Mouse (Mus musculus) heart, embryonic 11.5 days (tissue): ENCODE measurements at regions not wholly inside any gene's neighbourhood (a gene's known extent, or its start where the extent isn't known, plus 50 kb on each side); places are given as distances from the start of the nearest gene placed in this dataset.

Source experiments
- ATAC-seq: fragments of 200-750 bp; cut with Nextera tagmentation; replicated peaks from 2 replicates; pipeline ENCODE4 v1.8.0; 2017; ENCODE audit warnings: moderate library complexity; ENCODE audit not compliant: insufficient number of reproducible peaks, low FRiP score, low TSS enrichment
- H3K27ac ChIP-seq: fragments of 300-500 bp; sonication (generic); 2 replicates; pipeline ENCODE4 v1.5.1; 2014; ENCODE audit warnings: mild to moderate bottlenecking, low read depth, low read length
- H3K27me3 ChIP-seq: fragments of 300-500 bp; sonication (generic); 2 replicates; pipeline ENCODE4 v1.6.1; 2014; ENCODE audit warnings: mild to moderate bottlenecking, low read length, mixed read lengths; ENCODE audit not compliant: control insufficient read depth, insufficient read depth
- H3K36me3 ChIP-seq: fragments of 300-500 bp; sonication (generic); 2 replicates; pipeline ENCODE4 v1.6.1; 2014; ENCODE audit warnings: mild to moderate bottlenecking, low read length, moderate library complexity, mixed read lengths; ENCODE audit not compliant: control insufficient read depth, insufficient read depth
- H3K4me1 ChIP-seq: fragments of 300-500 bp; sonication (generic); 2 replicates; pipeline ENCODE4 v1.6.1; 2014; ENCODE audit warnings: low read length; ENCODE audit not compliant: control insufficient read depth, insufficient read depth
- H3K4me2 ChIP-seq: fragments of 300-500 bp; sonication (generic); 2 replicates; pipeline ENCODE4 v1.6.1; 2014; ENCODE audit warnings: mild to moderate bottlenecking, moderate library complexity
- H3K4me3 ChIP-seq: fragments of 300-500 bp; sonication (generic); 2 replicates; pipeline ENCODE4 v1.5.1; 2014; ENCODE audit warnings: low read depth, low read length
- H3K9ac ChIP-seq: fragments of 300-500 bp; sonication (generic); 2 replicates; pipeline ENCODE4 v1.6.1; 2014; ENCODE audit warnings: mild to moderate bottlenecking, low read depth, low read length, moderate library complexity
- H3K9me3 ChIP-seq: fragments of 300-500 bp; sonication (generic); replicated peaks from 2 replicates; pipeline ENCODE4 v1.6.1; 2016; ENCODE audit warnings: low read length; ENCODE audit not compliant: control insufficient read depth
- WGBS: fragments of 180-500 bp; shearing (Covaris S2); extraction: QIAGEN DNeasy Blood & Tissue Kit; methylation state at CpG from one replicate; pipeline ENCODE4 v1.1.7; 2014; ENCODE audit not compliant: insufficient replicate concordance; 5-methylcytosine and 5-hydroxymethylcytosine counted together

- peak overlapping the region; percentile 43 for H3K27ac ChIP-seq
- no peak overlapping the region for H3K4me3 ChIP-seq
- no peaks in the 10 kb centered on the region for H3K36me3 ChIP-seq
- H3K4me2 ChIP-seq, result no peak overlapping the region
- no peaks in the 10 kb centered on the region for H3K9me3 ChIP-seq
- WGBS, result 63% methylated on average over 1 of the region's 1 CpGs
- no peak overlapping the region for H3K9ac ChIP-seq
- H3K27me3 ChIP-seq, result no peaks in the 10 kb centered on the region
- H3K4me1 ChIP-seq, result peaks cover 29% of the 10 kb centered on the region
- no peak for ATAC-seq
These were observed 95.8 kb upstream of the Klf13 start for GRCm38 (mm10) chr7:64034493-64034892.

DNA sequence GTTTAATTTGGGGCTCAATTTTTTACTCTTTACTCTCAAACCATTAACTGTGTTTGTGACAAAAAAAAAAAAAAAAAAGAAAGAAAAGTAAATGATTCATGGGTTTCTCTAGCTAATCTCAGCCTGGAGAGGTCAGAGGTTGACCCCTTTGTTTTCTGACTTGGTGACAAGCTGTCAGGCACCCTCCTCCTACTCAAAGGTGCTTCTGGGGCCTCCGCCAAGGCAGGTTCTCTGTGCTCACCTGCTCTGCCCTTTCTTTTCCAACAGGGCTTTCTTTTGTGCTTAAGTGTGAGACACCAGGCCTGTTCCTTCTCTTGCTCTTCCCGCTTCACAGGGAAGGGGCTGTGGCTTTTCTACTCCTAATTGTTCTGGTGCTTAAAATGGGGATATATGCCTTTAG lies 94.7 kb upstream of the Klf13 start:
- WGBS, result 45% methylated on average over 2 of the region's 2 CpGs
- no peaks in the 10 kb centered on the region for H3K36me3 ChIP-seq
- no peak overlapping the region for H3K4me2 ChIP-seq
- peaks cover 25% of the 10 kb centered on the region for H3K4me1 ChIP-seq
- no peaks in the 10 kb centered on the region for H3K27me3 ChIP-seq
- peaks cover under 1% of the 10 kb centered on the region; the same call in 1 of the 2 replicates for H3K9me3 ChIP-seq
- ATAC-seq, result no peak
- no peak overlapping the region for H3K4me3 ChIP-seq
- no peak overlapping the region for H3K27ac ChIP-seq
- H3K9ac ChIP-seq, result peak overlapping the region; percentile 36; the same call in 1 of the 2 replicates

DNA sequence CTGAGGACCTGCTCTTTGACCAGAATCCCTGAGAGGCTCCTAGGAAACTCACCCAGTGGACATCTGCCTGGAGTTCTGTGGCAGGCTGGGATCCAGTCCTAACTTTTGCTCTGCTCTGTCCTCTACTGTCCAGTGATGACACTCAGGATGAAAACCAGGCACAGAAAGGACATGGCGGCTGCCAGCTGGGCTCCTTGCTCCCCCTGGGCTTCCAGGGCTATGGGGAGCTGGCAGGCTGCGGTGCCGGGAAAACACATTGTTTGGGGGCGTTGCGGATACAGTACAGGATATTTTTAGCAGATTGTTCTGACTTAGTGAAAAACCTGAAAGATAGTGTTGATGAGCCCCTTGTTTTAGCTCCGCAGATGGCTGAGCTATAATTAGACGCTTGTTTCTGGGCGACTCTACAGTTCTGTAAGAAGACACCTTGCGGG lies 94.2 kb upstream of the Klf13 start:
- Histone ChIP-seq H3K36me3 (no peaks in the 10 kb centered on the region), H3K27ac (peak overlapping the region; percentile 75), H3K4me2 (no peak overlapping the region; the same call in 1 of the 2 replicates), H3K9me3 (peaks cover 4% of the 10 kb centered on the region; the same call in 1 of the 2 replicates), H3K4me3 (no peak overlapping the region), H3K4me1 (peaks cover 25% of the 10 kb centered on the region), H3K9ac (peak overlapping the region; percentile 36; the same call in 1 of the 2 replicates), H3K27me3 (no peaks in the 10 kb centered on the region)
- no peak for ATAC-seq
- WGBS, result 29% methylated on average over 9 of the region's 9 CpGs

DNA sequence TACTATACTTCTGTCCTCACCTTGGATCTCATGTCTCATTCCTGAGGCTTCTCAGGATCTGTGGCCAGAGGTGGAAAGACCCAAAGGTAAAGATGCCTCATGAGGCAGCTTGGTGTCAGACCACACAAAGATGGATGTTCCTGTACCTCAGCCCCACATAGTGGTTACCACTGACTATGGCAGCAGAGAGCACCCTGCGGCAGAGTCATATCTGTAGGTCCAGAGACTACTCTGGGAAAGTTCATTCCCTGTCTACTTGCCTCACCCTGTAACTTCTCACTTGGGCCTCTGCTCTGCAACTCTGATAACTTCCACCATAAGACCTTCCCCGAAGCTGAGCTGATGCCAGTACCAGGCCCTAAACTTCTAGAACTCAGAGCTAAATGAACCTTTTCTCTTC lies 91.9 kb upstream of the Klf13 start:
- Histone ChIP-seq H3K27ac (no peak overlapping the region), H3K36me3 (no peaks in the 10 kb centered on the region), H3K27me3 (no peaks in the 10 kb centered on the region), H3K9me3 (peaks cover 4% of the 10 kb centered on the region; the same call in 1 of the 2 replicates), H3K4me1 (peaks cover 34% of the 10 kb centered on the region), H3K9ac (no peak overlapping the region), H3K4me3 (no peak overlapping the region), H3K4me2 (no peak overlapping the region)
- ATAC-seq, result no peak
- 88% methylated on average over 2 of the region's 2 CpGs for WGBS

- Histone ChIP-seq H3K9me3 (peaks cover 4% of the 10 kb centered on the region; the same call in 1 of the 2 replicates), H3K27me3 (no peaks in the 10 kb centered on the region), H3K27ac (no peak overlapping the region), H3K9ac (no peak overlapping the region), H3K36me3 (no peaks in the 10 kb centered on the region), H3K4me1 (peaks cover 17% of the 10 kb centered on the region), H3K4me2 (no peak overlapping the region), H3K4me3 (no peak overlapping the region)
- 0 out of 2 replicates have a peak, but pooled peaks have one; percentile 12 for ATAC-seq
- WGBS, result 87% methylated on average over 7 of the region's 7 CpGs
These were observed 88.4 kb upstream of the Klf13 start for GRCm38 (mm10) chr7:64027100-64027499.

DNA sequence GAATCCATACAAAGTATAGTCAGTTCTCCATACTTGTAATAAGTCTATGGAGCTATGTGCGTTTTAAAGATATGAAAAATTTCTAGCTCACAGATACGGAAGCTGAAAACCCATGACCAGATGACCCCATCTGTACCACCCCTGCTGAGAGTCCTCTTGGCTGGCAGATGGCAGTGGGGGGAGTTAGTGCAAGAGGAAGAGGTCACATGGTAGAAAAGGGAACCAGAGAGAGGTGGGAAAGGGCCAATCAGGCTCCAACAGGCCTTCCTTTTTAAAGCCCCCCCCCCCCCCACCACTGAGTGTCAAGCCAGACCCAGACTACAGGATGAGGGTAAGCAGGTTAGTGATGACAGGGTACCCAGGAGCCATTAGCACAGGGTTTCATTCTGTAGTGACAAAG lies 86.4 kb upstream of the Klf13 start:
- Histone ChIP-seq H3K27me3 (no peaks in the 10 kb centered on the region), H3K9me3 (peaks cover 4% of the 10 kb centered on the region; the same call in 1 of the 2 replicates), H3K36me3 (no peaks in the 10 kb centered on the region), H3K27ac (no peak overlapping the region), H3K9ac (no peak overlapping the region), H3K4me2 (no peak overlapping the region), H3K4me1 (peaks cover 26% of the 10 kb centered on the region), H3K4me3 (no peak overlapping the region)
- ATAC-seq, result no peak
- WGBS, result 77% methylated on average over 2 of the region's 2 CpGs

DNA sequence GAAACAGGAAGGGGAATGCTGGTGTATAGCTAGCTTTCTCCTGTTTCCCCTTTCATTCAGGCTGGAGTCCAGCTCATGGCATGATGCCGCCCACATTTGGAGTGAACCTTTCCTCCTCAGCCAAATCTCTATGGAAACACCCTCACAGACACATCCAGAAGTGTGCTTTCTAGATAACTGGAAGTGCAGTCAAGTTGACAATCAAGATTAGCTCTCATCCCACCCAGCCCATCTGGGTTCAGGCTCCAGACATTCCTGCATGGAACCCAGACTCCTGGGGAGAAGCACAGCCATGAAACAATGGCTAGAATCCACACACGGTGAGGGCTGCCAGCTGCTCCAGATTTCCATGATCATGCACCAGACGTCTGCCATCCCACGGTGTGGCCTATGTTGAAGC lies 85.5 kb upstream of the Klf13 start:
- WGBS, result 69% methylated on average over 4 of the region's 4 CpGs
- H3K9ac ChIP-seq, result no peak overlapping the region
- no peak overlapping the region for H3K4me3 ChIP-seq
- no peaks in the 10 kb centered on the region for H3K36me3 ChIP-seq
- no peak overlapping the region for H3K4me2 ChIP-seq
- no peaks in the 10 kb centered on the region for H3K27me3 ChIP-seq
- H3K9me3 ChIP-seq, result peaks cover 4% of the 10 kb centered on the region; the same call in 1 of the 2 replicates
- H3K4me1 ChIP-seq, result peaks cover 29% of the 10 kb centered on the region
- no peak for ATAC-seq
- no peak overlapping the region for H3K27ac ChIP-seq

GRCm38 (mm10) chr7:64022711-64023468 lies 84.2 kb upstream of the Klf13 start:
- Histone ChIP-seq H3K27ac (peak overlapping the region; percentile 35; the same call in 1 of the 2 replicates), H3K4me2 (no peak overlapping the region), H3K36me3 (no peaks in the 10 kb centered on the region), H3K27me3 (no peaks in the 10 kb centered on the region), H3K4me1 (peaks cover 29% of the 10 kb centered on the region), H3K9ac (no peak overlapping the region), H3K9me3 (no peaks in the 10 kb centered on the region), H3K4me3 (no peak overlapping the region)
- 55% methylated on average over 7 of the region's 7 CpGs for WGBS
- no peak for ATAC-seq
